Comparison of ENCODE assay signal across 23 mouse cellular contexts in the genomic region with DNA sequence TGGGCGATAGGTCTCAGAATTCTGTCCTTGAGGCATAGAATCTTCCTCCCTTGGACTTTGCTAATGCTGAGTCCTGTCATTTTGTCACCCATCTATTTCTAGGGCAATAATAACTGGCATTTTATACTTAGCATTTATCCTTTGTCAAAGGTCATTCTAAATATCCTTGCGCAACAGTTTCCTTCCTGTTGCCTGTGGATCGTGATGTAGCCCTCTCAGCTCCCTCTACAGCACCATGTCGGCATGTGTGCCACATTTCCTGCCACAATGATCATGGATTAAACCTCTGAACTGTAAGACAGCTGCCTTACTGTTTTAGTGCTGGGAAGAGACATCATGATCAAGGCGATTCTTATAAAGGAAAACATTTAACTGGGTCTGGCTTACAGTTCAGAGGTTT.
DNase-seq lines count a peak whose midpoint lies in the region; ATAC-seq and TF ChIP-seq lines count a peak whose summit lies in the region.
"Had no signal": no experiment of that assay in that cellular context is flagged by ENCODE, and none has a peak within 500 bp of the region (broad histone marks: within the 10 kb centered on the region; RNA-seq: fewer than 3 reads in every experiment).

No protein-coding gene starts in this region.

- no peaks in the 10 kb centered on the region for H3K36me3 ChIP-seq in intestine, postnatal 0 days (ENCODE audit: control insufficient read depth, insufficient read depth)
- no peaks in the 10 kb centered on the region for H3K36me3 ChIP-seq in intestine, embryonic 15.5 days
- H3K36me3 ChIP-seq: embryonic facial prominence, embryonic 15.5 days; forebrain, embryonic 10.5 days; heart, embryonic 13.5 days; hindbrain, embryonic 12.5 days had no signal

- no peak overlapping the region for H3K4me3 ChIP-seq in intestine, postnatal 0 days (ENCODE audit: low read depth, low read length)
- H3K4me3 ChIP-seq in intestine, embryonic 15.5 days (replicated peaks) = no peak overlapping the region
- H3K4me3 ChIP-seq: embryonic facial prominence, embryonic 15.5 days; erythroblast, embryonic 14.5 days; forebrain, embryonic 10.5 days; heart, adult 2 months; heart, embryonic 13.5 days; hindbrain, embryonic 12.5 days had no signal

- TF ChIP-seq CTCF in intestine, postnatal 0 days (IDR thresholded peaks at IDR 0.05; ENCODE audit: low read depth) = 0 out of 2 replicates have a peak, but pooled peaks have one; percentile 12

- no peak overlapping the region for H3K27ac ChIP-seq in intestine, postnatal 0 days (ENCODE audit: low read depth, low read length)
- no peak overlapping the region for H3K27ac ChIP-seq in intestine, embryonic 15.5 days
- H3K27ac ChIP-seq: embryonic facial prominence, embryonic 15.5 days; forebrain, embryonic 10.5 days; heart, adult 2 months; heart, embryonic 13.5 days; hindbrain, embryonic 12.5 days had no signal

- H3K27me3 ChIP-seq in intestine, postnatal 0 days (replicated peaks; ENCODE audit: control insufficient read depth, insufficient read depth, low read length) = no peaks in the 10 kb centered on the region
- no peaks in the 10 kb centered on the region for H3K27me3 ChIP-seq in intestine, embryonic 15.5 days (replicated peaks)
- H3K27me3 ChIP-seq: embryonic facial prominence, embryonic 15.5 days; heart, embryonic 13.5 days; hindbrain, embryonic 12.5 days had no signal

- no peak for DNase-seq in right cerebral cortex, adult 2 months (ENCODE audit: low spot score in 2 of 2)
- DNase-seq in Muller cell, postnatal 12 days (ENCODE audit: inconsistent ontology term) = no peak
- DNase-seq: adrenal gland, postnatal 14 days; cerebellum, adult 2 months; cerebellum, postnatal 10 days; embryo, embryonic 11 days; gastrocnemius, postnatal 36 days; heart, adult 2 months; heart, postnatal 4 days had no signal

- WGBS in intestine, postnatal 0 days = 72% methylated on average over 5 of the region's 5 CpGs
- WGBS in intestine, embryonic 15.5 days = 81% methylated on average over 5 of the region's 5 CpGs

- H3K4me2 ChIP-seq in intestine, postnatal 0 days (replicated peaks; ENCODE audit: low read depth) = no peak overlapping the region
- H3K4me2 ChIP-seq in intestine, embryonic 15.5 days (replicated peaks) = no peak overlapping the region
- H3K4me2 ChIP-seq: embryonic facial prominence, embryonic 15.5 days; heart, embryonic 13.5 days; hindbrain, embryonic 12.5 days had no signal

- H3K4me1 ChIP-seq in intestine, postnatal 0 days (replicated peaks; ENCODE audit: control insufficient read depth, insufficient read depth, low read length) = no peaks in the 10 kb centered on the region
- 0 out of 2 replicates have a peak, but pooled peaks cover 1% of the 10 kb centered on the region for H3K4me1 ChIP-seq in intestine, embryonic 15.5 days (replicated peaks)
- H3K4me1 ChIP-seq: embryonic facial prominence, embryonic 15.5 days had no signal

- H3K9ac ChIP-seq in intestine, postnatal 0 days (ENCODE audit: low read depth, low read length) = no peak overlapping the region
- no peak overlapping the region for H3K9ac ChIP-seq in intestine, embryonic 15.5 days
- H3K9ac ChIP-seq: embryonic facial prominence, embryonic 15.5 days; heart, embryonic 13.5 days; hindbrain, embryonic 12.5 days had no signal

- no peak for ATAC-seq in intestine, postnatal 0 days
- ATAC-seq in intestine, embryonic 15.5 days = no peak
- peak; percentile 78 for ATAC-seq in granulocyte monocyte progenitor cell, adult 5-6 weeks (replicated peaks; ENCODE audit: poor library complexity, severe bottlenecking)
- peak; percentile 52 for ATAC-seq in megakaryocyte progenitor cell, adult 5-6 weeks (replicated peaks; ENCODE audit: poor library complexity)
- ATAC-seq: activated CD4-positive, CD25-positive, alpha-beta regulatory T cell, adult 4 months; forebrain, embryonic 14.5 days; hindbrain, embryonic 16.5 days; inflammation-experienced regulatory T-cells, adult 6 months; Patski had no signal

- no peaks in the 10 kb centered on the region for H3K9me3 ChIP-seq in intestine, postnatal 0 days (ENCODE audit: control insufficient read depth)
- no peaks in the 10 kb centered on the region for H3K9me3 ChIP-seq in intestine, embryonic 15.5 days
- H3K9me3 ChIP-seq: embryonic facial prominence, embryonic 15.5 days; forebrain, embryonic 10.5 days; heart, embryonic 13.5 days; hindbrain, embryonic 12.5 days had no signal

Comparison
In these comparisons a context has a peak if more than half of its experiments do, and no peak if none do; other contexts are left out.
1. ATAC-seq: peak in granulocyte monocyte progenitor cell, adult 5-6 weeks (single experiment) and megakaryocyte progenitor cell, adult 5-6 weeks (single experiment); none in intestine, postnatal 0 days (single experiment) and intestine, embryonic 15.5 days (single experiment).